Mouse (Mus musculus) kidney, adult 2 months (tissue): ENCODE measurements around the gene Cebpb. TPM values are rescaled to one million over a fixed set of nuclear protein-coding genes. Genes with fewer than 3 reads are reported as not detected.

Experiments used
- DNase-seq: peaks from one replicate; pipeline ENCODE4 v3.0.0; 2021
- H3K27ac ChIP-seq: fragments of 200-500 bp; 2 replicates; pipeline ENCODE4 v1.5.1; 2012; ENCODE audit warnings: low read depth, low read length, control low read depth, inconsistent platforms; ENCODE audit not compliant: insufficient read depth
- H3K27me3 ChIP-seq: fragments of 200-500 bp; replicated peaks from 2 replicates; pipeline ENCODE4 v1.6.1; 2012; ENCODE audit warnings: mild to moderate bottlenecking, moderate library complexity, low read length, inconsistent platforms; ENCODE audit not compliant: control insufficient read depth, insufficient read depth
- H3K36me3 ChIP-seq: fragments of 200-500 bp; 2 replicates; pipeline ENCODE4 v1.6.1; 2012; ENCODE audit warnings: mild to moderate bottlenecking, moderate library complexity, low read length, inconsistent platforms; ENCODE audit not compliant: control insufficient read depth, insufficient read depth
- H3K4me1 ChIP-seq: fragments of 200-500 bp; 2 replicates; pipeline ENCODE4 v1.6.1; 2011; ENCODE audit warnings: low read length; ENCODE audit not compliant: control insufficient read depth, insufficient read depth
- H3K4me3 ChIP-seq: fragments of 200-500 bp; 2 replicates; pipeline ENCODE4 v1.5.1; 2011; ENCODE audit warnings: mild to moderate bottlenecking, low read depth, low read length, control low read depth; ENCODE audit not compliant: insufficient read depth
- CTCF ChIP-seq: fragments of 200-500 bp; conservative IDR thresholded peaks from 2 replicates; pipeline ENCODE4 v1.5.1; 2011; ENCODE audit warnings: low read depth, mild to moderate bottlenecking, control low read depth, low read length, moderate library complexity, mixed read lengths; ENCODE audit not compliant: insufficient read depth, insufficient read length
- POLR2A ChIP-seq: fragments of 200-500 bp; IDR thresholded peaks from one replicate; pipeline ENCODE4 v1.6.1; 2011; ENCODE audit warnings: low read depth, low read length, control low read depth
- WGBS: fragments of 180-500 bp; shearing (Covaris S2); methylation state at CpG from one replicate; pipeline ENCODE4 v1.1.7; 2018; 5-methylcytosine and 5-hydroxymethylcytosine counted together
- polyA plus RNA-seq: library from polyadenylated mRNA; depleted of rRNA; stranded (reverse); fragments of >200 nt; gene quantifications from 2 replicates; pipeline ENCODE4 v1.2.3, GENCODE M21; 2012

Cebpb gene
- polyA plus RNA-seq, 1 experiment, result 45.3 TPM

- peak; percentile 84 for DNase-seq
- peak overlapping the region; percentile 34 for H3K27ac ChIP-seq
Measured at GRCm38 (mm10) chr2:167697902-167698301, 9.2 kb downstream of the Cebpb start.

GRCm38 (mm10) chr2:167700018-167700417 is 11.3 kb downstream of the Cebpb start:
- TF ChIP-seq POLR2A (no peak), CTCF (no peak)
- Histone ChIP-seq H3K27ac (no peak overlapping the region), H3K4me3 (no peak overlapping the region), H3K27me3 (no peaks in the 10 kb centered on the region), H3K4me1 (peaks cover 5% of the 10 kb centered on the region; the same call in 1 of the 2 replicates), H3K36me3 (no peaks in the 10 kb centered on the region)
- no peak for DNase-seq
- 80% methylated on average over 5 of the region's 5 CpGs for WGBS

More at GRCm38 (mm10) chr2:167697902-167698301, 9.2 kb downstream of the Cebpb start:
- Histone ChIP-seq H3K4me3 (no peak overlapping the region), H3K36me3 (no peaks in the 10 kb centered on the region), H3K4me1 (peaks cover 5% of the 10 kb centered on the region; the same call in 1 of the 2 replicates), H3K27me3 (no peaks in the 10 kb centered on the region)
- WGBS, result 20% methylated on average over 5 of the region's 5 CpGs
- TF ChIP-seq CTCF (no peak), POLR2A (no peak)

GRCm38 (mm10) chr2:167701472-167701871 is 12.8 kb downstream of the Cebpb start:
- Histone ChIP-seq H3K36me3 (no peaks in the 10 kb centered on the region), H3K27ac (no peak overlapping the region), H3K27me3 (no peaks in the 10 kb centered on the region), H3K4me3 (no peak overlapping the region), H3K4me1 (peaks cover 5% of the 10 kb centered on the region; the same call in 1 of the 2 replicates)
- DNase-seq, result no peak
- WGBS, result 77% methylated on average over 5 of the region's 5 CpGs
- TF ChIP-seq POLR2A (no peak), CTCF (no peak)

GRCm38 (mm10) chr2:167702126-167702525 is 13.4 kb downstream of the Cebpb start:
- H3K27ac ChIP-seq, result no peak overlapping the region

GRCm38 (mm10) chr2:167704409-167704808 is 15.7 kb downstream of the Cebpb start:
- 66% methylated on average over 4 of the region's 4 CpGs for WGBS
- H3K4me1 ChIP-seq, result no peaks in the 10 kb centered on the region
- H3K4me3 ChIP-seq, result no peak overlapping the region
- no peaks in the 10 kb centered on the region for H3K36me3 ChIP-seq
- TF ChIP-seq CTCF (no peak), POLR2A (no peak)
- DNase-seq, result peak; percentile 51
- H3K27me3 ChIP-seq, result no peaks in the 10 kb centered on the region
- H3K27ac ChIP-seq, result no peak overlapping the region

More at GRCm38 (mm10) chr2:167702126-167702525, 13.4 kb downstream of the Cebpb start:
- H3K4me1 ChIP-seq, result peaks cover 5% of the 10 kb centered on the region; the same call in 1 of the 2 replicates
- no peaks in the 10 kb centered on the region for H3K27me3 ChIP-seq
- H3K4me3 ChIP-seq, result no peak overlapping the region
- 82% methylated on average over 6 of the region's 6 CpGs for WGBS
- DNase-seq, result no peak
- no peaks in the 10 kb centered on the region for H3K36me3 ChIP-seq
- TF ChIP-seq POLR2A (no peak), CTCF (no peak)

- no peak overlapping the region for H3K4me3 ChIP-seq
- H3K36me3 ChIP-seq, result no peaks in the 10 kb centered on the region
- 77% methylated on average over 11 of the region's 11 CpGs for WGBS
- TF ChIP-seq POLR2A, result no peak
- no peak for TF ChIP-seq CTCF
- no peaks in the 10 kb centered on the region for H3K4me1 ChIP-seq
- no peaks in the 10 kb centered on the region for H3K27me3 ChIP-seq
- no peak for DNase-seq
- H3K27ac ChIP-seq, result no peak overlapping the region
Measured at GRCm38 (mm10) chr2:167706183-167706939, 17.6 kb downstream of the Cebpb start.

GRCm38 (mm10) chr2:167708373-167708772 is 19.7 kb downstream of the Cebpb start:
- H3K27ac ChIP-seq, result no peak overlapping the region
- H3K4me3 ChIP-seq, result no peak overlapping the region
- H3K27me3 ChIP-seq, result no peaks in the 10 kb centered on the region
- H3K4me1 ChIP-seq, result peaks cover 5% of the 10 kb centered on the region
- TF ChIP-seq POLR2A, result no peak
- no peak for TF ChIP-seq CTCF
- DNase-seq, result no peak
- H3K36me3 ChIP-seq, result no peaks in the 10 kb centered on the region
- WGBS, result 72% methylated on average over 15 of the region's 15 CpGs

GRCm38 (mm10) chr2:167709969-167710368 is 21.3 kb downstream of the Cebpb start:
- no peak for DNase-seq
- TF ChIP-seq POLR2A (no peak), CTCF (no peak)
- 63% methylated on average over 6 of the region's 6 CpGs for WGBS

More at GRCm38 (mm10) chr2:167709969-167710368, 21.3 kb downstream of the Cebpb start:
- Histone ChIP-seq H3K36me3 (no peaks in the 10 kb centered on the region), H3K4me1 (peaks cover 13% of the 10 kb centered on the region), H3K27me3 (no peaks in the 10 kb centered on the region), H3K4me3 (no peak overlapping the region), H3K27ac (no peak overlapping the region)
